Mouse (Mus musculus) cerebellum, adult 8-10 months (tissue): Measurements from ENCODE around the gene Scamp2.
A peak's percentile ranks its signal among the peaks of the same experiment; 100 is the strongest.

Source experiments
- DNase-seq: peaks from one replicate; pipeline ENCODE4 v3.0.0; 2022

Scamp2 gene

DNA sequence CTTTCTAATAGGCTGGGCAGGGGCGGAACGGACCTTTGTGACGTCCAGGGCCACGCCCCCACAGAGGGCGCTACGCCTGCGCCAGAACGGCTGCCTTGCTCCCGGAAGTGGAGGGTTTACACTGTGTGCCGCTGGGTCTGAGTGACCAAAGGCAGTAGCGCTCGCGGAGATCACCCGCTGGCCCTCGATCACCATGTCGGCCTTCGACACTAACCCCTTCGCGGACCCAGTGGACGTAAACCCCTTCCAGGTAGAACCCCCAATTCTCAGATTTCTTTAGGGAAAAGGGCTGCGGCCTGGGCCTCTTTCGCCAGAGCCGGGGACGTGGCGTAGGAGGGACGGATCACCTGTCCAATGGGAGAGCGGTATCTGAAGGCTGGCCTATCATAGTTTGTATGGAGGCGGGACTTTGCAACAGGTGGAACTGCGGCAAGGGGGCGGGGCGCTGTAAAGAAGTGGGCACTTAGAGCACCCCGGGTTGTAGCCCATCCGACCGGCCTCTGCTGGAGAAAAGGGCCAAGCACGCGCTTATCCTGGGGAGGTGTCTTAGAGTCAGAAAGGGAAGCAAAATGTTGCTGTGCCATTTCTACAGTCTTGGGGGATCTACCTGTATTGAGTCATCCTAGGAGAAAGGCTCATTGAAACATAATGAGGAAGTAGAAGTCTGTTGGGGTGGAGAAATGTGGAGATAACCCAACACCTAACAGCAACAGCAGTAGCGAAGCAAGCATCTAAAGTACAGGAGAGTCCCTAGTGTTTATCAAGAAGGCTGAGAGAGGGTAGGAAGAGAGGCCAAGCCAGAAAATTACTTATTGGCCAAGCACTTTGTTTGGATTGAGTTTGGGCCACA lies at the start of gene Scamp2:
Scamp2 (plus strand) TSS at position 83 of the 850 bp plus-strand sequence.
- peak; percentile 96 for DNase-seq

GRCm38 (mm10) chr9:57517113-57517512 lies 43.6 kb upstream of the Scamp2 start:
- peak; percentile 65 for DNase-seq

GRCm38 (mm10) chr9:57520375-57521055 lies 40.2 kb upstream of the Scamp2 start:
- DNase-seq, result no peak

DNA sequence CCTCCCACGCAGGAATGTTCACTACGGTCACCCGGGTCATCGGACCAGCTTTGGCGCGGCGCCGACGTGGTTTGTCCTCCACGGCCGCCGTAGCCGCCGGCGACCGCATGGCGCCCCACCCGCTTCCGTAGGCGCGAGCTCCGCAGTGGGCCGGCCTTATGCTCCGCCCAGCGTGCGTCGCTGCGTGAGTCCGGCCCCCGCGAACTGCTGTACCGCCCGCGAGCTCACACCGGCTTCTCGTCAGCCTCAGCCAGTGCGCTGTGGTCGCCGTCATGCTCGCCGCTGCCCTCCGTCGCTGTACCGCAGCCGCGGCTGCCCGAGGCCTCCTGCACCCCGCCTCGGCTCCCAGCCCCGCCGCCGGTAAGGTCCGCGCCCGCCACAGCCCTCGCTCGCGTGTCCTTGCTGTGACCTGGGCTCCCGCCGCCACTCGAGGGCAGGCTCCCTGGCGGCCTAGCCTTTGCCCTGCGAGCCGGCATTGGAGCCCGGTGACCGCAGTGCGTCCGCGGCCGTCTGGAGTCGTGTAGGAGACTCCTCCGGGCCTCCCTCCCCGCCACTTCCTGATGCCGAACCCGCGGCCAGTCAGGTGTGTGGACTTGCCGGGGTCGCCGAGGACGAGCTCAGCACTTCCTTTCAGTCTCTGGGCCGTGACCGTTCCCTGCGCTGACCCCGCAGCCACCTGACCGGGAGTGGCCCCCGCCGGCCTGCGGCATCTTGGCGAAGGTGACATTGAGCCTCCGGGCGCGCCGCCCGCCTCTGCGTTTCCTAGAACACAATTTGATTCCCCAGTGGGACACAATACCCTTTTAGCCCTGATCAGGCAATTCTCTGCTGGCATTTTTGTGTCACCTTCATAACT lies 39.5 kb upstream of the Scamp2 start, which contains the start of gene Cox5a:
Cox5a (plus strand) TSS at position 219 of the 856 bp plus-strand sequence.
- peak; percentile 96 for DNase-seq

GRCm38 (mm10) chr9:57522114-57522860 lies 38.5 kb upstream of the Scamp2 start:
- no peak for DNase-seq

DNA sequence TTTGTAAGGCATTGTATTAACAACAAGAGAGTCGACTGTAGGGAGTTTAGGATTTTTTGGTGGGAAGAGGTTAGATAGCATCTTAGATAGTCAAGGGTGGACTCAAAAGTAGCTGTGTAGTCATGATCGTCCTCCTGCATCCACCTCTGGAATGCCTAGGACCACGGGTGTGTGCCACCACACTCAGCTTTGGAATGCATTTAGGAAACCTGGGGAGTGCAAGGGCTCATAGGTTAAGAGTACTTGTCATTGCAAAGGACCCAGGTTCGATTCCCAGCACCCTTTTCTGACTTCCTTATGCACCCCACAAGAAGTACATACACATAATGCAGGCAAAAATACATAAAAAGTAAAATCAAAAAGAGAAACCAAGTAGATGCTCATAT lies 37.9 kb upstream of the Scamp2 start:
- no peak for DNase-seq

DNA sequence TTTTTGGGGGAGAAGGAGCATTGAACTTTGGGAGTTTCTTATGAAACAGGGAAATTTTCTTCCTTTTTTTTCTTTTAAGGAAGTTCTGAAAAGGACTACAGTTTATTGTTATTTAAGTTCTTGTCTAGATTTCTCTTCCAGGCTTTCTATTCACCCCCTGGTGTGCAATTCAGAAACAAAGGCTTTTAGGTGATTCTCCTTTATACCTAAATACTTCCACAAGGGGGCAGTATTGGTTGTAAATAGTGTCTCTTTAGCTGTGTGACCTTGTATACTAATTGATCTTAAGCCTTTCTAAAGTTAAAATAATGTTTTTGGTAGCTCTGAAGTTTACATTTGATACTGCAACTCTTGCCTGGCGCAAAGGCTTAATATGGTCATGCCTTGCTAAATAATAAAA lies 37.0 kb upstream of the Scamp2 start:
- DNase-seq, result no peak

- no peak for DNase-seq
Observed at GRCm38 (mm10) chr9:57524439-57524838, 36.3 kb upstream of the Scamp2 start.

DNA sequence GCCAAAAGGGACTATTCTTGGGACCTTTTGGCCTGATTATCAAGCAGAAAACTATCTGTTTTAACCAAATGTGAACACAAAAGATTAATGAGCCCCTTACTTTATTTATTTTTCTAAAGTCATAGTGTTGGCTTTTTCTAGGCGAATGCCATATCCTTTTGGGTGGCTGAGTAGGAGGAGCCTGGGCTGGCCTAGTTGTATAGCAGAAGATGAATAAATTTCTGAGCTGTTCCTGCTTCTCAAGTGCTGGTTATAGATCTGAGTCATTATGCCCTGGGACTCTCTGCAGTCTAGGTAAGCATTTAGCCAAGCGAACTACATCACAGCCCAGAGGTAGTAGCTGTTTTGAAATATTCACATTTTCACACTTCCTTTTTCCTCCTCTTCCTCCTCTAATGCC lies 35.2 kb upstream of the Scamp2 start:
- no peak for DNase-seq

GRCm38 (mm10) chr9:57526435-57526834 lies 34.3 kb upstream of the Scamp2 start:
- no peak for DNase-seq

- no peak for DNase-seq
Observed at GRCm38 (mm10) chr9:57531946-57532345, 28.8 kb upstream of the Scamp2 start.

DNA sequence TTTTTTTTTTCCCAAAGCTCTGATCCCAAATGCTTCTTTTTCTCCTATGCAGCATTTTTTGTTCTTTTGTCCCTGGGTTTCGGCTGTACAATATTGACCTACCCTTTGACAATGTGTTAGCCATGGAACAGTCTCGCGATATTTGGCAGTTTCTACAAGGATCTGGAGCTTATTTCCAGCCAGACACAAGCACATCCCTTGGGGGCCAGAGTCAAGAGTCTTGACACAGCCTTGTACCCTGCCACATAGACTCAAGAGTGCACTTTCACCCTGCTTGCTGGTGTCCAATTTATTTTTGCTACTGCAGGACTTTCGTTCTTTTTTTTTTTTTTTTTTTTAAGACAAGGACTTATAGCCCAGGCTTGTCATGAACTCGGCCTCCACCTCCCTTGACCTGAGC lies 24.4 kb upstream of the Scamp2 start:
- DNase-seq, result no peak

DNA sequence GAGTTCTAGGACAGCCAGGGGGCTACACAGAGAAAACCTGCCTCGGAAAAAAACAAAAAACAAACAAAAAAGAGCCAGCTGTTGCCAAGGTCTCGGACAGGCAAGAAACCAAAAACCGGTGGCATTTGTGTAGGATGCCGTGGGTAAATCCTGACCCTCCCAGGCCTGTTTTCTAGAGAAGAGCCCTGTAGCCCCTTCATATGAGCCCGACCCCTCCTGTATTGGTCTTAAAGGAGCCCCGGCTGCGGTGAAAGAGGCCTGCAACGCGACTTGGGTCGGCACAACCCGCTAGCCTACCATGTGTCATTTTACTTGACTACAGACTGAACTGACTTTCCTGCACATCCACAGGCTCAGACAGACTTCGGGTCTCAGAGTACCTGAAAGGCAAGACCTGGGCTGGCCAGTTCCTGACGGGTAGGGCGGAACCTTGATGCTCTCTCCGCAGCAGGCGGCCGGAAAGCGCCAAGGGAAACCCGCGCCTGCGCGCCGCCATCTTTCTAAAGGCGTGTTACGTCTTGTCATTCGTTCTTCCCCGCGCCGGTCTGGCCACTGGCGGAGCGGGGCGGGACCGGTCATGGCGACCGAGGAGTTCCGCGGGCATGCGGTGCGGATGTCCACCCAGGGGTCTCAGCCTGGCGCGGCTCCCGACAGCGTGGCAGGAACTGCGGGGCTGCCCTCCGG lies 23.6 kb upstream of the Scamp2 start, which contains the start of gene Fam219b:
Fam219b (plus strand) TSS at position 485 of the 684 bp plus-strand sequence.
- peak; percentile 88 for DNase-seq

DNA sequence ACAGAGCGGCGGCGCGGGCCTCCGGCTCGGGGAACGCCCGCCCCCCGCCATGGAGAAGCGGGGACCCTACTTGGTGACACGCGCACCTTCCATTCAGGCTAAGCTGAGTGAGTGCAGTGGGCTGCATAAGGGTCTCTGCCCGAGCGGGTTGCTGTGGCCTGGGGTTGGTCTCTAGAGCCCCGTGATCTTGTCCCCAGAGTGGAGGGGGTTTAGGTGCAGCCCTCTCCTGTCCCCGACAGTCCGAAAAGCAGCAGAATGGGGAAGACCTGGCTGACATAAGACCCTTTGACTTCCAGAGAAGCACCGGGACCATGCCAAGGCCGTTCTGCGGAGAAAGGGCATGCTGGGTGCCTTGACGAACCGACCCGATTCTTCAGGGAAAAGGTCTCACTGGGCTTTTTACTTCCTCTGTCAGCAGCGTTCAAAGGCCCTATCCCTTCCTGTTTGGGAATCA lies 23.0 kb upstream of the Scamp2 start:
- DNase-seq, result no peak

DNA sequence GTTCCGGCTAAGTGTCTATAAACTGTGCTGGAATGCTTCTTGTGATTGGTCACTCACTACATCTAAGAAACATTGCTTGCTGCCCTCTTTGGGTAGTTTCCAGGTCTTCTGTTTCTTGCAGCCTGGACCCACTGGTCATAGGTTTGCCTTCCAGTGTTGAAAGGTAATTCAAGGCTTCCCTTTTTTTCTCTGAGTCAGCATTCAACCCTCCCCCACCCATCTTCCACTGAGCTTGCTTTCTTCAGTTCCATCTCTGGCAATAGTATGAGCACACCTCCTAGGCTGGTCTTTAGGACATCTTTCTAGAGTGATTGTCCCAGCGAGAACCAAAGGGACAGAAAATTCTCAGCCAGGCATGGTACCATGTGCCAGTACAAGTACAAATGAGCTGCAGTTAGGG lies 21.2 kb upstream of the Scamp2 start:
- DNase-seq, result no peak

GRCm38 (mm10) chr9:57541312-57541711 lies 19.4 kb upstream of the Scamp2 start:
- DNase-seq, result peak; percentile 54

- no peak for DNase-seq
Observed at GRCm38 (mm10) chr9:57543951-57544350, 16.8 kb upstream of the Scamp2 start.

DNA sequence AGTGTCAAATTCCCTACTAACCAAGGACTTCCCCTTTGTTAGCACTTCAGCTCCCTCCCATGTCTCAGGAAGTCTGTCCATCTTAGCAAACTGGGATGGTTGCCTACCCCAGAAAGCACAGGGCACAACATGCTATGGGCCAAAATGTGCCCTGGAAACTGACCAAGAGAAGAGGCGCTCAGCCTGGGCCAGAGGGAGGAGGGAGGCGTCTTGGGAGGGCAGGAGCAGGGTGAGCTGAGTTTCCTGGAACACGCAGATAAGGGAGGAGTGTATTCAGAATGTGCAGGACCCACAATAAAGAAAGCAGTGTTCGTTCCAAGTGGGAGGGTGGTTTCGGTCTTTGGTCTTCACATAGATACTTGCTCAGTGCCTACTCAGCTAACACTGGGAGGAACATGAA lies 13.5 kb upstream of the Scamp2 start:
- no peak for DNase-seq

DNA sequence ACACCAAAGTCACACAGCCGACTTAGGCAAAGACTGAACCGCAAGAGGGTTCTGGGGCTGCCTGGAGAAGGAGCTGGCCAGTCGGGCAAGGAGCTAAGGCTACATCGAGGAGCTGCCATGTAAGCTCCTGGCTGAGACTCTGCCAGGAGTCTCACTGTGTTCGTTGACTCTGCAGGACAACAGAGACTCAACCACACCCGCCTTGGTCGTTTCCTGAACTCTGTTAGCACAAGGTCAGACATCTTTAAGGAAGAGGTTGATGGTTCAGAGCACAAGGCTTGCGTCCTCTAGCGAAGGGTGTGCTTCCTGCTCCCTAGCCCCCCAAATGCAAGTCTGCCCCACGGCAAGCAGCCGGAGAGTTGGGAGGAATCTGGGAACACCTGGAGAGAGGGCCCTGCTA lies 12.9 kb upstream of the Scamp2 start:
- DNase-seq, result no peak

- DNase-seq, result no peak
Observed at GRCm38 (mm10) chr9:57549186-57549585, 11.6 kb upstream of the Scamp2 start.

DNA sequence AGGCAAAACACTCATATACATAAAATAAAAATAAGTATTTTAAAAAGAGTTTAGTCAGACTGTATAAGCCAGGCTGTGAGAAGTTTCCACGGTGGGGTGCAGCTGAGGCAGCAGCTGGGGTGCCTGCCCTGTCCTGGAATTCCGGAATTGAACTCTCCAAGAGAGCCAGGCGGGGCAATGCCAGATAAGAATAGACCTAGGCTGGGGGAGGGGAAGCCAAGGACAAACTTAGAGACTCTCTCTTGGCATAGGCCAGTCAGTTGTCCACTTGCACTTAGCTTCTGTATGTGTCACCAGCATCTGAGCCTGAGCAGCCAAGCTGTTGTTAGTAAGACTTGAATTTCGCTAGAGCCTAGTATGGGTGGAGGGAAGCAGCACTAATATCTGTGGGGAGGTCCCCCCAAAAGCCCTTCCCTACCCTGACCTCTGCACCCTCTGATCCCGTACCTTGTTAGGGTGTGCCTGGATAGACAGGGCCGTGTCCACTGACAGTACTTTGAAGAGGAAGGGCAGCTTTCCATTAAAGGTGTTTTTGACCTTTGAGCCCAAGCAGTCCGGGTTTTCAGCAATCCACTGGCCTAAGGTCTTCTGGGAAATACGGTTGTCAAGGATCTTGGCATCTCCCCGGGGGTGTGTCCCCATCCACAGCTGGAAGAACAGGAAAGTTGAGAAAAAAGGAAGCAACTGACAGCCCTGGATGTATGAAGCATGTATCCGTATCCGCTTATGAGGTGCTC lies 10.4 kb upstream of the Scamp2 start:
- no peak for DNase-seq
